Mouse (Mus musculus): ENCODE data around the gene Pgls. TPM values are rescaled to one million over a fixed set of nuclear protein-coding genes. Genes with fewer than 3 reads are reported as not detected.
A peak's percentile ranks its signal among the peaks of the same experiment; 100 is the strongest.

Gene Pgls
- polyA plus RNA-seq, 1 experiment from 2014 or later = 217 TPM

DNA sequence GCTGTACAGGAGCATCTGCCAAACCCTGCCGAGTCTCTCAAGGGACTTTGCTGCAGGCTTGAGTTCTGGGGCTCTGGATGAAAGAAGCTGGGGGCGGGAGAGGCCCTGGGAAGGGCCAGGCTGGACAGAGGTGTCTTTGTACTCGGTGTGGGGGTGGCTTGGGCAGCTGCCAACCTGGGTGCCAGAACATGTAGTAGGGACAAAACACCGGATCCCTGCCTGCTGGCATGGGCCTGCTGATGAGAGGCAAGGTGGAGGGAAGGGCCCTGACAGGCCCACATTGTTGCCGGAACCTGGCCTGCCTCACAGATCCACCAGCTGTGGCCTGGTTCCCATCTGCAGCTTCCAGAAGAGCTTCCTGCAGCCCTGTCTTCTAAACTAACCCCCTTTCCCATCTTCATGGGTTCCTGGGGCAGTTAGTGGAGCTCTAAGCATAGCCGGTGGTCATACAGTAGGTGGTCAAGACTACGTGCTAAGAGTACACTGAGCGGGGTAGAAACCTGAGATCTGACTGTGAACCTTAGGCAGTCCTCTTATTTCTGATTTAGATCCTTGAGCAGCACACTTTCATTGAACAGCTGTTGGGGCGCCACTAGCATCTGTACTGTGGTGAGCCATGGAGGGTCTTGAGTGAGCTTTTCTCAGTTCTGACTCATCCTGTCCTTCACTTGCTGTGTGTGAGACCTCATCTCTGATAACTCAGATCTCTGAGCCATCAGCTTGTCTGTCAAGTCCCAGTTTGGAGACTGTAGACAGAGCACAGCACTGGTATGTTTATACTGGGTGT lies 18.9 kb upstream of the Pgls start:
- Histone ChIP-seq H3K4me2 (peak overlapping the region; percentile 10; the same call in 1 of the 2 replicates), H3K36me3 (replicated peaks) (no peaks in the 10 kb centered on the region), H3K27me3 (replicated peaks) (no peaks in the 10 kb centered on the region), H3K4me1 (peaks cover 33% of the 10 kb centered on the region), H3K9ac (0 out of 2 replicates have a peak overlapping the region, but pooled peaks have one; percentile 8), H3K27ac (peak overlapping the region; percentile 68), H3K4me3 (no peak overlapping the region), H3K9me3 (no peaks in the 10 kb centered on the region)
- ATAC-seq (replicated peaks) = no peak
- WGBS = 62% methylated on average over 9 of the region's 9 CpGs

DNA sequence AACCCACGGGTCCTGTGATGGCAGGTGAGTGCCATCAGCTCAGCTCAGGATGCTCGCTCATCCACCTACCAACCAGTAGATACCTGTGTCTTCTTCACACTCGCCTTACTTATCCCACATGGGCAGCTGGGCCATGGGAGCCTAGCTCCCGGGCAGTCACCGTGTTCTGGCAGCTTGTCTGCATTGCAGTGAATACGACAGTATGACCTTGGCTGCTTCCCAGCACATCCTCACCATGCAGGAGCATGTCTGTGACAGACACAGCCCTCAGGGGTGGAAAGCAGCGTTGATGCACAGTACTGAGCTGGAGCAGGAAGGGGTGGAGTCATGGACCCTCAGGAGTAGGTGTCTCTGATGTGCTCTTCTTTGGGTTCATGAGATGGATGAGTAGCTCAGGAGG lies 17.6 kb upstream of the Pgls start:
- Histone ChIP-seq H3K36me3 (replicated peaks) (no peaks in the 10 kb centered on the region), H3K27ac (no peak overlapping the region), H3K4me3 (no peak overlapping the region), H3K27me3 (replicated peaks) (no peaks in the 10 kb centered on the region), H3K4me1 (peaks cover 27% of the 10 kb centered on the region), H3K9ac (no peak overlapping the region), H3K9me3 (no peaks in the 10 kb centered on the region), H3K4me2 (no peak overlapping the region)
- WGBS = 76% methylated on average over 7 of the region's 7 CpGs
- ATAC-seq (replicated peaks) = no peak

DNA sequence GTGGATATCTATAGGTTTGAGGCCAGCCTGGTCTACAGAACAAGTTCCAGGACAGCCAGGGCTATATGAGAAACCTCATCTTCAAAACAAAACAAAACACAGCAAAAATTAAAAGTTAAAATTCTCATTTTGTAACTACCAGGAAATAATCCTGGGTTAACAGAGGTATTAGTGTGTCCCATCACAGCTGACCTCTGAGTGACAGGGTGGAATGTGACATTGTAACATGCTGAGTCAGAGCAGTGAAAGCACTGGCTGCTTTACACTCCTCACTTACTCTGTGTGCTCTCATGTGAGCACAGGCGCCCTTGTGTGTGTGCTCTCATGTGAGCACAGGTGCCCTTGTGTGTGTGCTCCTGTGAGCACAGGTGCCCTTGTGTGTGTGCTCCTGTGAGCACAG lies 17.0 kb upstream of the Pgls start:
- Histone ChIP-seq H3K36me3 (replicated peaks) (no peaks in the 10 kb centered on the region), H3K27me3 (replicated peaks) (no peaks in the 10 kb centered on the region), H3K27ac (no peak overlapping the region), H3K4me3 (no peak overlapping the region), H3K9me3 (no peaks in the 10 kb centered on the region), H3K4me1 (peaks cover 29% of the 10 kb centered on the region), H3K4me2 (no peak overlapping the region), H3K9ac (no peak overlapping the region)
- 77% methylated on average over 1 of the region's 1 CpGs for WGBS
- no peak for ATAC-seq (replicated peaks)

DNA sequence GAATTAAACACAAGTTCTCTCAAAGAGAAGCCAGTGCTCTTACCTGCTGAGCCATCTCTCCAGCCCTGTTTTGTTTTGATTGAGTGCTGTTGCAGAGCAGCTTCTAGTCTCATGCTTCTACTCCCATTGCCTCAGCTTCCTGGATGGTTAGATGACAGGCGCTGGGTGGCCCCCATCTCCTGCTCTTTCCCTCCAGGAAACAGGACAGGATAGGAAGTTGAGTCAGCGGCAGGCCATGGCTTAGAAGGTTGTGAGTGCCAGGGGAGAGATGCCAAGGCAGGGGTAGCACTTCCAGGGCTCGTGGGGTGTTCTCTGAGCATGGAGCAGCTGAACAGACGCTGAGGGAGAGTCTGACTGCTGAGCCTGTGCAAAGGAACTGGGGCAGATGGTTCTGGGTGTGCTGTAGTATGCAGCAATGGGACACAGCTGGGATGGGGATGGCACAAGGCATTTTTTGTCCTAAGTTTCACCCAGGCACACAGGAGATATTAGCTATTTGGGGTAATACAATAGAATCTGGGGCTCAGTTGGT lies 14.1 kb upstream of the Pgls start:
- peaks cover 8% of the 10 kb centered on the region; the same call in 1 of the 2 replicates for H3K4me1 ChIP-seq
- WGBS = 73% methylated on average over 4 of the region's 4 CpGs
- H3K9ac ChIP-seq = no peak overlapping the region
- no peak overlapping the region for H3K4me2 ChIP-seq
- ATAC-seq (replicated peaks) = no peak
- no peaks in the 10 kb centered on the region for H3K36me3 ChIP-seq (replicated peaks)
- H3K9me3 ChIP-seq = no peaks in the 10 kb centered on the region
- H3K27ac ChIP-seq = no peak overlapping the region
- H3K4me3 ChIP-seq = no peak overlapping the region
- H3K27me3 ChIP-seq (replicated peaks) = no peaks in the 10 kb centered on the region

DNA sequence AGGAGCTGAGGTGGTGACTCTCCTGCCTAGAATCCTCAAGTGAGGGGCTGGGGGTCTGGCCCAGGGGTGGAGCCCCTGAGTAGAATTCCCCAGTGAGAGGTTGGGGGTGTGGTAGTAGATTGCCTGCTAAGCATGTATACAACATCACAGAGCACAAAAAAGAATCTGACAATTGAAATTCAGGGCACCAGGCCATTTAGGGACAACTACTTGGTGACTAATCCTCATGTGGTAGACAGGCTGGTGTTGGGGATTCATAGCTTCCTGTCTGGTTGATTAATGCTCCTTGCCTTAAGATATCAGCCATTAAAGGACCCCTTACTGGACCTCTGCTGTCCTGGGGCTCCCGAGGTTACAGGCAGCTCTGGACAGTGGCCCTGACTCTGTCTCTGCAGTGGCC lies 13.0 kb upstream of the Pgls start:
- 0 out of 2 replicates have a peak, but pooled peaks cover 4% of the 10 kb centered on the region for H3K4me1 ChIP-seq
- H3K4me2 ChIP-seq = no peak overlapping the region
- H3K9me3 ChIP-seq = no peaks in the 10 kb centered on the region
- no peaks in the 10 kb centered on the region; the same call in 1 of the 2 replicates for H3K36me3 ChIP-seq (replicated peaks)
- H3K4me3 ChIP-seq = no peak overlapping the region
- WGBS = 78% methylated on average over 1 of the region's 1 CpGs
- H3K27ac ChIP-seq = no peak overlapping the region
- H3K27me3 ChIP-seq (replicated peaks) = no peaks in the 10 kb centered on the region
- no peak overlapping the region for H3K9ac ChIP-seq
- ATAC-seq (replicated peaks) = no peak

DNA sequence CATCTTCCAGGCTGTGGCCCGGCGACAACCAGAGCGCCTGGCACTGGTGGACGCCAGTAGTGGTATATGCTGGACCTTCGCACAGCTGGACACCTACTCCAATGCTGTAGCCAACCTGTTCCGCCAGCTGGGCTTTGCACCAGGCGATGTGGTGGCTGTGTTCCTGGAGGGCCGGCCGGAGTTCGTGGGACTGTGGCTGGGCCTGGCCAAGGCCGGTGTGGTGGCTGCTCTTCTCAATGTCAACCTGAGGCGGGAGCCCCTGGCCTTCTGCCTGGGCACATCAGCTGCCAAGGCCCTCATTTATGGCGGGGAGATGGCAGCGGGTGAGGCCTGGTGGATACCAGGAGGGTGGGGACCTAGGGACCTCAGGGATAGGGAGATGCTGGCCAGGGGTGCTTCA lies 12.5 kb upstream of the Pgls start:
- no peak overlapping the region for H3K4me3 ChIP-seq
- 77% methylated on average over 14 of the region's 14 CpGs for WGBS
- no peak overlapping the region for H3K27ac ChIP-seq
- no peak for ATAC-seq (replicated peaks)
- H3K27me3 ChIP-seq (replicated peaks) = no peaks in the 10 kb centered on the region
- H3K9me3 ChIP-seq = no peaks in the 10 kb centered on the region
- peaks cover 2% of the 10 kb centered on the region; the same call in 1 of the 2 replicates for H3K36me3 ChIP-seq (replicated peaks)
- no peak overlapping the region for H3K4me2 ChIP-seq
- H3K4me1 ChIP-seq = 0 out of 2 replicates have a peak, but pooled peaks cover 4% of the 10 kb centered on the region
- H3K9ac ChIP-seq = no peak overlapping the region

DNA sequence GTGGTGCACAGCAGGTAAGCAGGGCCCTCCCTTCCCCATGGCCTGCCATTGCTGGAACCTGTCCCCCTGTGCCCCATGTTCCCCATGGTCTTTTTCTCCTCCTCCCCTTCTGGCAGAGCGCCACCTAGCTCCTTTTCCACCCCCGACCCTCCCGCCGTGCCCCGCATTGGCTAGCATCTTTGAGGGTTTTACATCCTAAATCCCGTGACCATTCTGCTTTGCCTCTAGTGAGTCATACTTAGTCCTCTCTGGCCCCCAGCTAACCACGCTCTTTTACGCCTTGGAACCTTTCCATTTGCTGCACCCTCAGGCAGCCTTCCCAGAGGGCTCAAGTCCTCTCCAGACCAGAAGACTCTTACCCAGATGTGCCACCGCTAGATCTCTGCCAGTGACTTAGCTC lies 11.8 kb upstream of the Pgls start:
- H3K27me3 ChIP-seq (replicated peaks) = no peaks in the 10 kb centered on the region
- H3K4me1 ChIP-seq = 0 out of 2 replicates have a peak, but pooled peaks cover 4% of the 10 kb centered on the region
- H3K4me3 ChIP-seq = no peak overlapping the region
- no peak overlapping the region for H3K9ac ChIP-seq
- no peak overlapping the region for H3K4me2 ChIP-seq
- WGBS = 25% methylated on average over 9 of the region's 9 CpGs
- no peak overlapping the region for H3K27ac ChIP-seq
- peaks cover 9% of the 10 kb centered on the region for H3K36me3 ChIP-seq (replicated peaks)
- ATAC-seq (replicated peaks) = no peak
- no peaks in the 10 kb centered on the region for H3K9me3 ChIP-seq

DNA sequence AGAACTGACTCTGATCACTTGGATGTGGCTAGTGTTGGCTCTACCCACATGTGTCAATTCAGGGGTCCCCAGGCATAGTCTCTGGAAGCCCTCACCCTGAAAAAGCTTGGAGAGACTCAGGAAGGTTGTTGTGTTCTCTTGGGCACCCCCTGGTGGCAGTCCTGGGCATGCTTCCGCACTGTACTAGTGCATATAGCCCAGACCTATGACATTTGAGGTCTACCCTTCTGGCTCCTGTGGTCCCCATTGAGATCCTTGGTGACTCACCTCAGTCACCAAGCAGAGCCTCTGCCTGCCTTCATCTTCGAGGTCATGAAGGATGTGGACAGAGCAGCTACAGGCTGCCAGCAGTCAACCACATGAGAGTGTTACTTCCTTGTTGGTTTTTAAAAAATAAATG lies 5.1 kb upstream of the Pgls start:
- Histone ChIP-seq H3K27me3 (replicated peaks) (no peaks in the 10 kb centered on the region), H3K9ac (no peak overlapping the region), H3K27ac (no peak overlapping the region), H3K36me3 (replicated peaks) (peaks cover 19% of the 10 kb centered on the region), H3K4me1 (peaks cover 12% of the 10 kb centered on the region), H3K4me2 (no peak overlapping the region), H3K4me3 (no peak overlapping the region), H3K9me3 (no peaks in the 10 kb centered on the region)
- 87% methylated on average over 2 of the region's 2 CpGs for WGBS
- no peak for ATAC-seq (replicated peaks)

DNA sequence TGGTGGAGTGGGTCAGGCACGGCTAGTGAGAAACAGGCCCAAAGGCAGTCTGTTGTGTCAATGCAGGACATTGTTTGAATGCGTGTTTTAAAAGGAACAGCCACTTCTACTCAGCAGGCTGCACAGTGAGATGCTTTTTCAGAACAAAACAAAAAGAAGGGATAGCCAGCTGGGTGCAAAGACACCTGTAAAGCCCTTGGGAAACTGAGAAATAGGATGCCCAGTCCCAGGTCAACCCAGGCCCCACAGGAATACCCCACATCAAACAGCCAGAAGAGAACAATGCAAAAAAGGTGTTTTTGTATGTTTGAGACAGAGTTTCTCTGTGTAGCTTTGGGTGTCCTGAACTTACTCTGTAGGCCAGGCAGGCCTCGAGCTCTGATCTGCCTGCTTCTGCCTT lies 3.2 kb upstream of the Pgls start:
- peaks cover 25% of the 10 kb centered on the region for H3K4me1 ChIP-seq

DNA sequence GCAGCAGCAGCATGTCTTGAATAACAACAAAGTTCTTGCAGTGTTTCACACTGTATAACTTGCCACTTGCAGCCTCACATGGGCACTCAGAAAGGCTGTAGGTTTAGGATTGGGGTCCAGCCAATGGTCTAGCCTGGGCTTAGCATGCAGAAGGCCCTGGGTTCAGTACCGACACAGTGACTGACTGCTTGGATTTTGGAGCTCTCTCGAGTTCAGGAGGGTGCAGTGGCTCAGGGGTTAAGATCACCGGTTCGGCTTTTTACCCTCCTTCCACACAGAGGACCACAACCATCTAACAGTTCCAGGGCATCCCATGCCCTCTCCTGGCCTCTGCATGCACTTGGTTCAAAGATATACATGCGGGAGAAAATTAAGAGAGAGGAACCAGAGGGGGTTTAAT lies 959 bp upstream of the Pgls start:
- peaks cover 35% of the 10 kb centered on the region for H3K4me1 ChIP-seq
- H3K27me3 ChIP-seq (replicated peaks) = no peaks in the 10 kb centered on the region
- peaks cover 2% of the 10 kb centered on the region; the same call in 1 of the 2 replicates for H3K36me3 ChIP-seq (replicated peaks)
- ATAC-seq (replicated peaks) = no peak
- peak overlapping the region; percentile 98 for H3K27ac ChIP-seq
- no peaks in the 10 kb centered on the region for H3K9me3 ChIP-seq
- peak overlapping the region; percentile 75 for H3K9ac ChIP-seq
- peak overlapping the region; percentile 73 for H3K4me3 ChIP-seq
- H3K4me2 ChIP-seq = peak overlapping the region; percentile 80
- 24% methylated on average over 5 of the region's 5 CpGs for WGBS

More for the DNA sequence above, 3.2 kb upstream of the Pgls start:
- 71% methylated on average over 3 of the region's 3 CpGs for WGBS
- Histone ChIP-seq H3K36me3 (replicated peaks) (peaks cover 19% of the 10 kb centered on the region), H3K9ac (no peak overlapping the region), H3K27me3 (replicated peaks) (no peaks in the 10 kb centered on the region), H3K27ac (no peak overlapping the region), H3K4me2 (no peak overlapping the region), H3K9me3 (no peaks in the 10 kb centered on the region), H3K4me3 (no peak overlapping the region)
- ATAC-seq (replicated peaks) = no peak

DNA sequence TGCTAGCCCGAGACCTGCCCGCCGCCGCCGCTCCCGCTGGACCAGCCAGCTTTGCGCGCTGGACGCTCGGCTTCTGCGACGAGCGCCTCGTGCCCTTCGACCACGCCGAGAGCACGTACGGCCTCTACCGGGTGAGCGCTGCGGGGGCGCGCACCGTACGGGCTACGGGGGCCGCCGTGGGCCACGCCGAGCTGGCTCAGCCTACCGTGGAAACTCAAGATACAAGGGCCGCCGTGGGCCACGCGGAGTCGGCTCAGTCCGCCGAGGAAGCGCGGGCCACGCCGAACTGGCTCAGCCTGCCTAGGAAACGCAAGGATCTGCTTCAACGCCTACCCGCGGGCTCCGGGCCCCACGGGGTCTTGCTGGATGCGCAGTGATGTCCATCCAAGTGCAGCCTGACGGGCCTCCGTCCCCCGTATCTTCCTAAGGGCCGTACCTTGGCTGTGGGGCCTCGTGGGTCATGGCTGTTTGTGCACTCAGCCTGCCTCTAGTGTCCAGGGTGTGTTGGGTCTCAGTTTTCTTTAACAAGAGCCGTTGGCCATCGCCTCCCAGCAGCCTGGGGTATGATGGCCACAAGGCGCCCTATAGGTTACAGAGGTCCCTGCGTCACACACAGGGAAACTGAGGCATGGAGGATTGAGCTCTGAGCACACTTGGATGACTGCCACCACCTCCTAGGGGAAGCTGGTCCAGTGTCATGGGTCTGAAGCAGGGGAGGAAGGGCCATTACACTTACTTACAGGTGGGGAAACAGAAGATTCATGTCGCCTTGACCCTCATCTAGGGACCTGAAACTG lies 596 bp downstream of the Pgls start:
- Histone ChIP-seq H3K4me1 (peaks cover 36% of the 10 kb centered on the region), H3K36me3 (replicated peaks) (no peaks in the 10 kb centered on the region), H3K27ac (peak overlapping the region; percentile 98), H3K27me3 (replicated peaks) (no peaks in the 10 kb centered on the region), H3K4me3 (peak overlapping the region; percentile 73), H3K9ac (peak overlapping the region; percentile 75), H3K9me3 (no peaks in the 10 kb centered on the region), H3K4me2 (peak overlapping the region; percentile 80)
- ATAC-seq (replicated peaks) = peak; percentile 81
- WGBS = 4% methylated on average over 60 of the region's 60 CpGs

DNA sequence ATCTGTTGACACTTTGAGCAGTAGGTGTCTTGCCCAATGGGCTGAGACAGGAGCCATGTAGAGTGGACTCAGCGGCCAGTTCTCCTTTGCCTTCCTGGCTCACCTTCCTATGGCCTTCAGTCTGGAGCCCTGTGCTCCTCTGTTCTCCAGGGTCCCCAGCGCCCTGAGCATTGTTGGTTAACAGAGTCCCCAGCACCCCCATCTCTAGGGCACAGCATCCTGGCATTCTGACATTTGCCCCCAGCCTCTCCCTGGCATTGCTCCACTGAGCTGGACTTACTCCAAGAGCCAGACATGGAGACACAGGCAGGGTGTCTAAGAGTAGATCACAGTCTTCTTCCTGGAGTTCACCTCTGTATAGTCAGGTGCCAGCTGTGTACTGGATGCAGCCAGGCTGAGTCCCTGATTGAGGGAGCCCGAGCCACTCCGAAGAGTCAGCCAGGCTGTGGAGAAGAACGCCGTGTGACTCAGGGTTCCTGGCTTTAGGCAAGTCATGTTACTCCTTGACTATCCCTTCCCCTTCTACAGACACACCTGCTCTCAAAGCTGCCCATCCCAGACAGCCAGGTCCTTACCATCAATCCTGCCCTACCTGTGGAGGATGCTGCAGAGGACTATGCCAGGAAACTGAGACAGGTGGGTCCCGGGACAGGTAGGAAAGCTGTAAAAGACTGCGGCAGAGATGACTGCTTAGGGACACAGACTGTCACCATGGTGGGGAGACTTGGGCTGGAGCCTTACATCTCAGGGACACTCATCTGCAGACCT lies 1.8 kb downstream of the Pgls start:
- H3K9ac ChIP-seq = no peak overlapping the region; the same call in 1 of the 2 replicates
- no peak overlapping the region for H3K27ac ChIP-seq
- no peaks in the 10 kb centered on the region for H3K27me3 ChIP-seq (replicated peaks)
- H3K9me3 ChIP-seq = no peaks in the 10 kb centered on the region
- peak overlapping the region; percentile 80 for H3K4me2 ChIP-seq
- no peak for ATAC-seq (replicated peaks)
- WGBS = 95% methylated on average over 8 of the region's 8 CpGs
- no peaks in the 10 kb centered on the region for H3K36me3 ChIP-seq (replicated peaks)
- no peak overlapping the region for H3K4me3 ChIP-seq
- peaks cover 36% of the 10 kb centered on the region for H3K4me1 ChIP-seq
